In the genomic region with DNA sequence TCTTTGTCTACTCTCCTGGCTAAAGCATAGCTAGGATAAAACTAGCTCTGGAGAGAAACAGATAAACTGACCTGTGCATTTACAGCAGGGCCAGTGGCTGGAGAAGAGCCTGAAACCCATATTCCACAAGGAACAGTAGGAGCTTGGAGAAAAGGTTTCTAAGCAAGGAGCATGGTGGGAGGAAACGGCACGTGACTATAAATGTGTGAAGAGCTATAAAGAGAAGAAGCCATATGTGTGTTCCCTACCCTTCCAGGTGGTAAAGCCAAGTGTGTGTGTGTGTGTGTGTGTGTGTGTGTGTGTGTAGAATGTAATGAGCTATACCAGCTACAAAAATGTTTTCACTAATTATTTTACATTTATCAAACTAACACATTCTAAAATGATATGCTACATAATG, we compare ENCODE assay signal across 18 mouse cellular contexts. TPM values are rescaled to one million over a fixed set of nuclear protein-coding genes. Genes with fewer than 3 reads are reported as not detected.
DNase-seq lines count a peak whose midpoint lies in the region; TF ChIP-seq lines count a peak whose summit lies in the region.
"Had no signal": no experiment of that assay in that cellular context is flagged by ENCODE, and none has a peak within 500 bp of the region (broad histone marks: within the 10 kb centered on the region; RNA-seq: fewer than 3 reads in every experiment).

No protein-coding gene starts in this region.

- no peak overlapping the region for H3K4me3 ChIP-seq in left cerebral cortex, adult 2 months
- H3K4me3 ChIP-seq: embryonic facial prominence, embryonic 10.5 days; heart, adult 2 months; heart, embryonic 15.5 days; hindbrain, embryonic 13.5 days had no signal

- TF ChIP-seq CTCF in left cerebral cortex, adult 2 months (IDR thresholded peaks at IDR 0.05) = no peak

- DNase-seq in left cerebral cortex, adult 2 months (ENCODE audit: extremely low spot score in 1 of 2, low spot score in 2 of 2) = no peak
- DNase-seq in left cerebral cortex, postnatal 10 days (ENCODE audit: extremely low spot score in 1 of 2, low spot score in 2 of 2) = no peak
- DNase-seq in right cerebral cortex, postnatal 10 days (ENCODE audit: low spot score in 2 of 2) = peak; percentile 62 to 66
- no peak for DNase-seq in right cerebral cortex, postnatal 4 days
- DNase-seq in left cerebral cortex, postnatal 25 days (ENCODE audit: low spot score in 2 of 2) = peak; percentile 44 to 87
- no peak for DNase-seq in adrenal gland, postnatal 25 days
- DNase-seq: adrenal gland, adult 8-10 months; cerebellum, adult 18-20 months; cerebellum, adult 9-11 months; cerebellum, postnatal 36 days; gastrocnemius, postnatal 14 days; heart, adult 2 months; heart, postnatal 14 days had no signal

- intact Hi-C loops in left cerebral cortex, adult 2 months (cut with DNase I) = no loop called here
- intact Hi-C loops in left cerebral cortex, postnatal 10 days (cut with DNase I) = no loop called here
- intact Hi-C loops in left cerebral cortex, postnatal 25 days (cut with DNase I) = loop anchor here (1.0 kb wide), 1 partner anchor 9 kb away; no protein-coding TSS in a partner anchor

- H3K27ac ChIP-seq in left cerebral cortex, adult 2 months = peak overlapping the region; percentile 54
- H3K27ac ChIP-seq: embryonic facial prominence, embryonic 10.5 days; heart, adult 2 months; heart, embryonic 15.5 days; hindbrain, embryonic 13.5 days; hindbrain, postnatal 0 days had no signal

RNA-seq across cellular contexts. Expression of a gene that starts 35.4 kb away (rescaled TPM):
- total RNA-seq in left cerebral cortex, adult 2 months (2021) = 100 to 1,000 TPM; 337 to 344 TPM
- total RNA-seq in left cerebral cortex, postnatal 10 days (2021) = 100 to 1,000 TPM; 190 to 217 TPM
- 100 to 1,000 TPM; 306 to 357 TPM for total RNA-seq in left cerebral cortex, postnatal 25 days (2021)
- total RNA-seq in adrenal gland, postnatal 25 days (2021) = 33.5 TPM in 2 replicates
- total RNA-seq: hematopoietic stem cell, adult 5-6 weeks had no signal

Comparison
In these comparisons a context has a peak if more than half of its experiments do, and no peak if none do; other contexts are left out.
1. DNase-seq: peak in right cerebral cortex, postnatal 10 days (2 of 2) and left cerebral cortex, postnatal 25 days (2 of 2); none in left cerebral cortex, adult 2 months (0 of 2), left cerebral cortex, postnatal 10 days (0 of 2), right cerebral cortex, postnatal 4 days (single experiment) and adrenal gland, postnatal 25 days (single experiment).